Mouse (Mus musculus) neural tube, embryonic 12.5 days (tissue): ENCODE data around the gene Arid3a. TPM values are rescaled to one million over a fixed set of nuclear protein-coding genes. Genes with fewer than 3 reads are reported as not detected.
A peak's percentile ranks its signal among the peaks of the same experiment; 100 is the strongest.
"Not testable (repeated sequence)": the region's sequence is repeated elsewhere in the genome, so short reads cannot be mapped to it uniquely, and the experiment has no call there.

ENCODE experiments used
- ATAC-seq: fragments of 200-750 bp; cut with Nextera tagmentation; 2 replicates; pipeline ENCODE4 v1.8.0; 2017; ENCODE audit warnings: low read depth, mild to moderate bottlenecking, moderate TSS enrichment, moderate library complexity; ENCODE audit not compliant: low FRiP score
- H3K27ac ChIP-seq: fragments of 300-500 bp; sonication (generic); 2 replicates; pipeline ENCODE4 v1.5.1; 2016
- H3K27me3 ChIP-seq: fragments of 300-500 bp; sonication (generic); replicated peaks from 2 replicates; pipeline ENCODE4 v1.6.1; 2016; ENCODE audit warnings: mild to moderate bottlenecking
- H3K36me3 ChIP-seq: fragments of 300-500 bp; sonication (generic); 2 replicates; pipeline ENCODE4 v1.6.1; 2016; ENCODE audit warnings: mild to moderate bottlenecking
- H3K4me1 ChIP-seq: fragments of 300-500 bp; sonication (generic); 2 replicates; pipeline ENCODE4 v1.6.1; 2016
- H3K4me2 ChIP-seq: fragments of 300-500 bp; sonication (generic); replicated peaks from 2 replicates; pipeline ENCODE4 v1.6.1; 2016; ENCODE audit warnings: mild to moderate bottlenecking
- H3K4me3 ChIP-seq: fragments of 300-500 bp; sonication (generic); 2 replicates; pipeline ENCODE4 v1.5.1; 2016
- H3K9ac ChIP-seq: fragments of 300-500 bp; sonication (generic); 2 replicates; pipeline ENCODE4 v1.6.1; 2016; ENCODE audit warnings: mild to moderate bottlenecking
- H3K9me3 ChIP-seq: fragments of 300-500 bp; sonication (generic); 2 replicates; pipeline ENCODE4 v1.6.1; 2016; ENCODE audit warnings: mild to moderate bottlenecking
- WGBS: fragments of 180-500 bp; shearing (Covaris S2); methylation state at CpG from one replicate; pipeline ENCODE4 v1.1.7; 2016; 5-methylcytosine and 5-hydroxymethylcytosine counted together
- polyA plus RNA-seq: library from polyadenylated mRNA; unstranded; fragments of >200 nt; fragmentation: Nextera tagmentation; extraction: Ambion mirVana; gene quantifications from 2 replicates; pipeline ENCODE4 v1.2.1, GENCODE M21; 2016

Gene Arid3a
- polyA plus RNA-seq, 1 experiment from 2014 or later, result 4.9 TPM

- no peaks in the 10 kb centered on the region for H3K27me3 ChIP-seq
- peak overlapping the region; percentile 27 for H3K4me2 ChIP-seq
- WGBS, result 11% methylated on average over 16 of the region's 16 CpGs
- peak overlapping the region; percentile 49; the same call in 1 of the 2 replicates for H3K9ac ChIP-seq
- H3K27ac ChIP-seq, result peak overlapping the region; percentile 55
- no peak overlapping the region for H3K4me3 ChIP-seq
- H3K36me3 ChIP-seq, result peaks cover 53% of the 10 kb centered on the region
- H3K9me3 ChIP-seq, result no peaks in the 10 kb centered on the region
- peak; percentile 66 for ATAC-seq
- H3K4me1 ChIP-seq, result peaks cover 37% of the 10 kb centered on the region
Observed at GRCm38 (mm10) chr10:79945507-79946234, 18.8 kb downstream of the Arid3a start.

GRCm38 (mm10) chr10:79946752-79947322, 20.0 kb downstream of the Arid3a start:
- Histone ChIP-seq H3K9me3 (no peaks in the 10 kb centered on the region), H3K27ac (no peak overlapping the region), H3K4me1 (peaks cover 37% of the 10 kb centered on the region), H3K9ac (0 out of 2 replicates have a peak overlapping the region, but pooled peaks have one; percentile 18), H3K4me3 (no peak overlapping the region), H3K36me3 (peaks cover 53% of the 10 kb centered on the region), H3K27me3 (no peaks in the 10 kb centered on the region), H3K4me2 (peak overlapping the region; percentile 27)
- ATAC-seq, result no peak
- WGBS, result 7% methylated on average over 7 of the region's 7 CpGs

GRCm38 (mm10) chr10:79947502-79947901, 20.7 kb downstream of the Arid3a start:
- Histone ChIP-seq H3K4me1 (peaks cover 37% of the 10 kb centered on the region), H3K36me3 (peaks cover 49% of the 10 kb centered on the region), H3K27ac (no peak overlapping the region), H3K4me3 (no peak overlapping the region), H3K4me2 (peak overlapping the region; percentile 14; the same call in 1 of the 2 replicates), H3K9ac (0 out of 2 replicates have a peak overlapping the region, but pooled peaks have one; percentile 18), H3K9me3 (no peaks in the 10 kb centered on the region), H3K27me3 (no peaks in the 10 kb centered on the region)
- 63% methylated on average over 6 of the region's 6 CpGs for WGBS
- no peak for ATAC-seq

- H3K4me3 ChIP-seq, result no peak overlapping the region
- H3K36me3 ChIP-seq, result peaks cover 58% of the 10 kb centered on the region
- no peaks in the 10 kb centered on the region for H3K9me3 ChIP-seq
- H3K27ac ChIP-seq, result no peak overlapping the region
- H3K27me3 ChIP-seq, result no peaks in the 10 kb centered on the region
- WGBS, result 95% methylated on average over 4 of the region's 4 CpGs
- H3K4me1 ChIP-seq, result peaks cover 28% of the 10 kb centered on the region
- H3K9ac ChIP-seq, result no peak overlapping the region
- no peak for ATAC-seq
- H3K4me2 ChIP-seq, result no peak overlapping the region
Observed at GRCm38 (mm10) chr10:79949873-79950272, 23.0 kb downstream of the Arid3a start.

- peaks cover 58% of the 10 kb centered on the region for H3K36me3 ChIP-seq
- H3K9me3 ChIP-seq, result no peaks in the 10 kb centered on the region
- no peak overlapping the region for H3K4me2 ChIP-seq
- ATAC-seq, result no peak
- no peak overlapping the region for H3K27ac ChIP-seq
- 85% methylated on average over 18 of the region's 18 CpGs for WGBS
- no peak overlapping the region for H3K9ac ChIP-seq
- no peaks in the 10 kb centered on the region for H3K27me3 ChIP-seq
- H3K4me3 ChIP-seq, result no peak overlapping the region
- H3K4me1 ChIP-seq, result peaks cover 20% of the 10 kb centered on the region
Observed at GRCm38 (mm10) chr10:79950661-79951060, 23.8 kb downstream of the Arid3a start.

GRCm38 (mm10) chr10:79953946-79954345, 27.1 kb downstream of the Arid3a start:
- 89% methylated on average over 6 of the region's 6 CpGs for WGBS
- no peaks in the 10 kb centered on the region for H3K4me1 ChIP-seq
- H3K9ac ChIP-seq, result no peak overlapping the region
- H3K9me3 ChIP-seq, result no peaks in the 10 kb centered on the region
- no peak for ATAC-seq
- peaks cover 38% of the 10 kb centered on the region for H3K36me3 ChIP-seq
- H3K4me2 ChIP-seq, result no peak overlapping the region
- H3K27me3 ChIP-seq, result no peaks in the 10 kb centered on the region
- H3K27ac ChIP-seq, result no peak overlapping the region
- no peak overlapping the region for H3K4me3 ChIP-seq

GRCm38 (mm10) chr10:79955691-79956090, 28.8 kb downstream of the Arid3a start:
- Histone ChIP-seq H3K36me3 (peaks cover 22% of the 10 kb centered on the region), H3K27me3 (no peaks in the 10 kb centered on the region), H3K27ac (no peak overlapping the region), H3K4me3 (no peak overlapping the region), H3K4me1 (peaks cover 4% of the 10 kb centered on the region), H3K9ac (no peak overlapping the region), H3K4me2 (no peak overlapping the region), H3K9me3 (no peaks in the 10 kb centered on the region)
- 77% methylated on average over 9 of the region's 9 CpGs for WGBS
- ATAC-seq, result no peak

GRCm38 (mm10) chr10:79956643-79957154, 29.9 kb downstream of the Arid3a start:
- Histone ChIP-seq H3K9ac (no peak overlapping the region), H3K27ac (no peak overlapping the region), H3K36me3 (peaks cover 15% of the 10 kb centered on the region), H3K4me1 (peaks cover 8% of the 10 kb centered on the region), H3K4me2 (no peak overlapping the region), H3K27me3 (no peaks in the 10 kb centered on the region), H3K9me3 (no peaks in the 10 kb centered on the region), H3K4me3 (no peak overlapping the region)
- ATAC-seq, result no peak
- WGBS, result 23% methylated on average over 4 of the region's 4 CpGs

GRCm38 (mm10) chr10:79958140-79958816, 31.4 kb downstream of the Arid3a start:
- H3K4me2 ChIP-seq, result peak overlapping the region; percentile 36
- H3K4me3 ChIP-seq, result peak overlapping the region; percentile 3; the same call in 1 of the 2 replicates
- H3K36me3 ChIP-seq, result peaks cover 17% of the 10 kb centered on the region
- H3K27ac ChIP-seq, result no peak overlapping the region
- no peak for ATAC-seq
- H3K27me3 ChIP-seq, result no peaks in the 10 kb centered on the region
- H3K9ac ChIP-seq, result no peak overlapping the region
- no peaks in the 10 kb centered on the region for H3K9me3 ChIP-seq
- H3K4me1 ChIP-seq, result peaks cover 8% of the 10 kb centered on the region
- WGBS, result 5% methylated on average over 21 of the region's 21 CpGs

- H3K9me3 ChIP-seq, H3K4me1 ChIP-seq, H3K9ac ChIP-seq, H3K27me3 ChIP-seq, H3K27ac ChIP-seq, ATAC-seq: not testable (repeated sequence)
- Histone ChIP-seq H3K36me3 (peaks cover 27% of the 10 kb centered on the region), H3K4me3 (peak overlapping the region; percentile 93; the same call in 1 of the 2 replicates), H3K4me2 (peak overlapping the region; percentile 86)
- 36% methylated on average over 10 of the region's 10 CpGs for WGBS
Observed at GRCm38 (mm10) chr10:79959412-79959811, 32.6 kb downstream of the Arid3a start.

- ATAC-seq, result peak; percentile 97
- peaks cover 33% of the 10 kb centered on the region for H3K36me3 ChIP-seq
- no peaks in the 10 kb centered on the region for H3K27me3 ChIP-seq
- WGBS, result under 1% methylated on average over 61 of the region's 61 CpGs
- peak within 1 kb of the TSS; percentile 86 for H3K4me2 ChIP-seq
- H3K9me3 ChIP-seq, result no peaks in the 10 kb centered on the region
- no peak within 1 kb of the TSS for H3K27ac ChIP-seq
- peak within 1 kb of the TSS; percentile 93 for H3K4me3 ChIP-seq
- H3K4me1 ChIP-seq, result peaks cover 8% of the 10 kb centered on the region
- H3K9ac ChIP-seq, result peak within 1 kb of the TSS; percentile 81
Observed at GRCm38 (mm10) chr10:79959847-79960601, 33.2 kb downstream of the Arid3a start, which contains the start of gene Wdr18. Gene Wdr18 (plus strand): TSS chr10:79960152.
